Mouse (Mus musculus) brain, embryonic 14.5 days (tissue): ENCODE measurements around the gene Xaf1.

Experiments
- CTCF ChIP-seq: fragments of 200-500 bp; IDR thresholded peaks from 2 replicates; pipeline ENCODE4 v1.5.1; 2012; ENCODE audit warnings: inconsistent platforms, mild to moderate bottlenecking, moderate library complexity, borderline replicate concordance; ENCODE audit not compliant: insufficient read depth, insufficient read length; ENCODE audit errors: extremely low read depth
- POLR2A ChIP-seq: fragments of 200-500 bp; IDR thresholded peaks from 2 replicates; pipeline ENCODE4 v1.6.1; 2012; ENCODE audit warnings: mild to moderate bottlenecking, inconsistent platforms, borderline replicate concordance; ENCODE audit not compliant: poor library complexity, insufficient read depth, insufficient read length, severe bottlenecking; ENCODE audit errors: extremely low read depth

DNA sequence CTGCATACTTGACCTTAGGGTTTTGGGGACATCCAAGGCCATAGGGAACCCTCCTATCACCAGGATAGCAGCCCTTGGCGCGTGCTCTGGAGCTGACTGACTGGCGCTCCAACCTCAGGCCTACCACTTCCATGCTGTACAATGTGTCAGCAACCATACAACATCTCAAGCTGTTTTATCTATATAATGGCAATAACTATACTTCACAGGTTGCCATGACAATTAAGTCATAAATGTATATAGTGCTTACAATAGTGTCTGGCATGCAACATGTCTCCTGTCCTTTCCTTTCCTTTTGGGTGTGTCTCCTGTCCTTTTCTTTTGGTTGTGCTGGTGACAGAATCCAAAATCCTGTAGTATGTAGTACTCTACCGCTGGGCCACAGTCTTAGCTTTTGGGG is 45.8 kb upstream of the Xaf1 start:
- TF ChIP-seq CTCF (no peak), POLR2A (no peak)
